Mouse (Mus musculus): Measurements from ENCODE around the gene Qrich2.

DNA sequence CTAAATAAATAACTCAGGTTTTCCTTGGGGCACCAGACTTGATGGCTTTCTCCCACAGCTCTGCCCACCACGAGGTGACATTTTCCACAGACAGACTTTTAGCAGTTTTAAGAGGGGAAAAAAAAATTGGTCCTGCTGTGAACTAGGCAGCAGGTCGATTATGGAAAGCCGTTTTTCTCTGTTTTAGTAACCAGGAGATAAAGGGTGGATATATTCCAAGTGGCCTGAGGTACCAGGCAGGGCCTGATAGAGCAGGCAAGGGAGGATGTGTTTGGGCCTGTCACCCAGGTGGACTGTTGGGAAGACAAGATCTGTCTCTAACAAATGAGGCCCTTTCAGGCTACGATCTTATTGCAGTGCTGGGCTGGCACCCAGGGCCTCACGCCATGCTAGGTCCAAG lies 39.5 kb upstream of the Qrich2 start:
- TF ChIP-seq POLR2A (IDR thresholded peaks at IDR 0.05; ENCODE audit: insufficient read depth, low read length) (no peak), EP300 (IDR thresholded peaks at IDR 0.05; ENCODE audit: insufficient read depth, low read depth, low read length) (no peak), CTCF (IDR thresholded peaks at IDR 0.05; ENCODE audit: low read depth, low read length) (no peak)

All from ES-Bruce4 (cell line).